Mouse (Mus musculus) intestine, postnatal 0 days (tissue): ENCODE results near the gene Gm5737. TPM values are rescaled to one million over a fixed set of nuclear protein-coding genes. Genes with fewer than 3 reads are reported as not detected.

Experiments used
- ATAC-seq: fragments of 200-750 bp; cut with Nextera tagmentation; 2 replicates; pipeline ENCODE4 v1.8.0; 2017; ENCODE audit warnings: mild to moderate bottlenecking, moderate TSS enrichment, moderate library complexity
- H3K27ac ChIP-seq: fragments of 300-500 bp; sonication (generic); 2 replicates; pipeline ENCODE4 v1.5.1; 2014; ENCODE audit warnings: mild to moderate bottlenecking, low read depth, low read length, moderate library complexity
- H3K27me3 ChIP-seq: fragments of 300-500 bp; sonication (generic); replicated peaks from 2 replicates; pipeline ENCODE4 v1.6.1; 2014; ENCODE audit warnings: low read length, mixed read lengths; ENCODE audit not compliant: control insufficient read depth, insufficient read depth
- H3K36me3 ChIP-seq: fragments of 300-500 bp; sonication (generic); 2 replicates; pipeline ENCODE4 v1.6.1; 2014; ENCODE audit warnings: mild to moderate bottlenecking, moderate library complexity; ENCODE audit not compliant: control insufficient read depth, insufficient read depth
- H3K4me1 ChIP-seq: fragments of 300-500 bp; sonication (generic); replicated peaks from 2 replicates; pipeline ENCODE4 v1.6.1; 2014; ENCODE audit warnings: antibody characterized with exemption, low read length, mixed read lengths; ENCODE audit not compliant: control insufficient read depth, insufficient read depth
- H3K4me2 ChIP-seq: fragments of 300-500 bp; sonication (generic); replicated peaks from 2 replicates; pipeline ENCODE4 v1.6.1; 2014; ENCODE audit warnings: low read depth, mild to moderate bottlenecking, moderate library complexity
- H3K4me3 ChIP-seq: fragments of 300-500 bp; sonication (generic); 2 replicates; pipeline ENCODE4 v1.5.1; 2014; ENCODE audit warnings: low read depth, low read length
- H3K9ac ChIP-seq: fragments of 300-500 bp; sonication (generic); 2 replicates; pipeline ENCODE4 v1.6.1; 2014; ENCODE audit warnings: mild to moderate bottlenecking, low read depth, low read length
- H3K9me3 ChIP-seq: fragments of 300-500 bp; sonication (generic); 2 replicates; pipeline ENCODE4 v1.6.1; 2016; ENCODE audit warnings: mixed run types; ENCODE audit not compliant: control insufficient read depth
- CTCF ChIP-seq: sonication (generic); IDR thresholded peaks from 2 replicates; pipeline ENCODE4 v1.5.1; 2016; ENCODE audit warnings: low read depth, mild to moderate bottlenecking, control low read depth, antibody characterized with exemption, moderate library complexity
- WGBS: fragments of 180-500 bp; shearing (Covaris S2); extraction: QIAGEN DNeasy Blood & Tissue Kit; methylation state at CpG from one replicate; pipeline ENCODE4 v1.1.7; 2014; 5-methylcytosine and 5-hydroxymethylcytosine counted together
- polyA plus RNA-seq: library from polyadenylated mRNA; unstranded; fragments of >200 nt; fragmentation: Nextera tagmentation; extraction: Ambion mirVana; gene quantifications from 2 replicates; pipeline ENCODE4 v1.2.1, GENCODE M21; 2015

The Gm5737 gene
- polyA plus RNA-seq, 1 experiment from 2014 or later = not detected

- Histone ChIP-seq H3K9me3 (no peaks in the 10 kb centered on the region), H3K27ac (no peak overlapping the region), H3K36me3 (no peaks in the 10 kb centered on the region), H3K27me3 (no peaks in the 10 kb centered on the region), H3K4me3 (no peak overlapping the region), H3K4me1 (0 out of 2 replicates have a peak, but pooled peaks cover 2% of the 10 kb centered on the region), H3K4me2 (no peak overlapping the region), H3K9ac (no peak overlapping the region)
- no peak for ATAC-seq
- TF ChIP-seq CTCF = no peak
- 63% methylated on average over 5 of the region's 5 CpGs for WGBS
Observed at GRCm38 (mm10) chr7:120838436-120839160, 26.4 kb downstream of the Gm5737 start.

- TF ChIP-seq CTCF = no peak
- H3K9me3 ChIP-seq = no peaks in the 10 kb centered on the region
- H3K4me2 ChIP-seq = no peak overlapping the region
- no peak overlapping the region for H3K9ac ChIP-seq
- H3K36me3 ChIP-seq = no peaks in the 10 kb centered on the region
- no peak overlapping the region for H3K27ac ChIP-seq
- peaks cover 2% of the 10 kb centered on the region; the same call in 1 of the 2 replicates for H3K4me1 ChIP-seq
- ATAC-seq = no peak
- WGBS = 91% methylated on average over 2 of the region's 2 CpGs
- H3K4me3 ChIP-seq = no peak overlapping the region
- no peaks in the 10 kb centered on the region for H3K27me3 ChIP-seq
Observed at GRCm38 (mm10) chr7:120839786-120840185, 27.6 kb downstream of the Gm5737 start.

- ATAC-seq = peak; percentile 94
- peak; percentile 79 for TF ChIP-seq CTCF
- H3K27me3 ChIP-seq = no peaks in the 10 kb centered on the region
- H3K9me3 ChIP-seq = no peaks in the 10 kb centered on the region
- H3K27ac ChIP-seq = peak within 1 kb of the TSS; percentile 93
- 4% methylated on average over 34 of the region's 35 CpGs for WGBS
- no peaks in the 10 kb centered on the region; the same call in 1 of the 2 replicates for H3K4me1 ChIP-seq
- peak within 1 kb of the TSS; percentile 77 for H3K9ac ChIP-seq
- peak within 1 kb of the TSS; percentile 89 for H3K4me3 ChIP-seq
- 0 out of 2 replicates have a peak, but pooled peaks cover 5% of the 10 kb centered on the region for H3K36me3 ChIP-seq
- H3K4me2 ChIP-seq = peak within 1 kb of the TSS; percentile 93
Observed at GRCm38 (mm10) chr7:120842345-120843036, 30.3 kb downstream of the Gm5737 start, which contains the start of gene Eef2k. Gene Eef2k, plus strand, starts transcription at chr7:120842831.

- TF ChIP-seq CTCF = no peak
- ATAC-seq = peak; percentile 53
- H3K9ac ChIP-seq = peak overlapping the region; percentile 77
- H3K27me3 ChIP-seq = no peaks in the 10 kb centered on the region
- H3K9me3 ChIP-seq = no peaks in the 10 kb centered on the region
- peaks cover 9% of the 10 kb centered on the region; the same call in 1 of the 2 replicates for H3K36me3 ChIP-seq
- H3K27ac ChIP-seq = peak overlapping the region; percentile 93
- peak overlapping the region; percentile 89 for H3K4me3 ChIP-seq
- WGBS = under 1% methylated on average over 40 of the region's 40 CpGs
- H3K4me2 ChIP-seq = peak overlapping the region; percentile 93
- H3K4me1 ChIP-seq = no peaks in the 10 kb centered on the region; the same call in 1 of the 2 replicates
Observed at GRCm38 (mm10) chr7:120843037-120843621, 31.0 kb downstream of the Gm5737 start.

GRCm38 (mm10) chr7:120843852-120844435 lies 31.8 kb downstream of the Gm5737 start:
- Histone ChIP-seq H3K4me1 (no peaks in the 10 kb centered on the region; the same call in 1 of the 2 replicates), H3K27ac (peak overlapping the region; percentile 93), H3K36me3 (peaks cover 9% of the 10 kb centered on the region; the same call in 1 of the 2 replicates), H3K9ac (peak overlapping the region; percentile 77), H3K9me3 (no peaks in the 10 kb centered on the region), H3K27me3 (no peaks in the 10 kb centered on the region), H3K4me2 (peak overlapping the region; percentile 93), H3K4me3 (peak overlapping the region; percentile 89)
- ATAC-seq = no peak
- no peak for TF ChIP-seq CTCF
- 4% methylated on average over 16 of the region's 16 CpGs for whole genome bisulfite sequencing
